Mouse (Mus musculus): ENCODE measurements at regions not wholly inside any gene's neighbourhood (a gene's known extent, or its start where the extent isn't known, plus 50 kb on each side); places are given as distances from the start of the nearest gene placed in this dataset.

DNA sequence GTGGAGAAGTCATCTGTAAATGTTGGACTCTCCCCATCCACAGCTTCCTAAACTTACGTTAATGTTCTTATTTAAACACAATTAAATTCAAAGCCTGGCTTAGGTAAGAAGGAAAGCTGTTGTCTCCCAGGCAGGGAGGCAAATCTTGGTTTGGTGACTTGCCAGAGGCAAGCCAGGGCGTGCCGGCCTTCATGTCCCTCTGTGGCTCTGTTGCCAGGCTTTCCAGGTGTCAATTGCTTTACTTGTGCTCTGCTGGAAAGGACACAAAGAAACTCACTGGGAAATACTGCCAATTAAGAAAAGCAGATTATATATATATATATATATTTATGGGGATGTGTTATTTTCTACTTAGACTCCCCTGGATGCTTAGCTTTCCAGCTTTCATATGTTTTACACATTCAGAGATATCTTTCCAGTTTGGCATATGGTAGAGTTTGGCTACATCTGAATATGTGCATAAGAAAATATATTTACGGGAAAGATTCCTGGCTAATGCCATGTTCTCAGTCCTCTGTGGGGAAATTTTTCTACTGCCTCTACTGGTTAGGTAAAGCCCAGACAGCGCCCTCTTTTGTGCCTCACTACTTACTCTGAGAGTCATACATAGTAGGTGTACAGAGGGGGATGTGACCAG, 223.1 kb downstream of the Fat4 start:
- Histone ChIP-seq H3K27me3 (ENCODE audit: control insufficient read depth, insufficient read depth, low read length) (no peaks in the 10 kb centered on the region), H3K4me3 (replicated peaks; ENCODE audit: low read length) (no peak overlapping the region), H3K4me2 (replicated peaks; ENCODE audit: low read depth, low read length, severe bottlenecking) (no peak overlapping the region), H3K27ac (replicated peaks; ENCODE audit: low read depth, low read length) (no peak overlapping the region), H3K36me3 (ENCODE audit: control insufficient read depth, insufficient read depth, low read length) (no peaks in the 10 kb centered on the region), H3K4me1 (ENCODE audit: control insufficient read depth, insufficient read depth, low read length) (0 out of 2 replicates have a peak, but pooled peaks cover 2% of the 10 kb centered on the region), H3K9me3 (ENCODE audit: control insufficient read depth, low read length) (no peaks in the 10 kb centered on the region), H3K9ac (ENCODE audit: low read depth, low read length, severe bottlenecking) (no peak overlapping the region)
- ATAC-seq (ENCODE audit: low FRiP score, low read depth), result no peak
- 69% methylated on average over 5 of the region's 5 CpGs for WGBS
- TF ChIP-seq POLR2A (IDR thresholded peaks at IDR 0.05; ENCODE audit: borderline replicate concordance, extremely low read depth, insufficient read depth, insufficient read length), result no peak
- DNase-seq (ENCODE audit: low spot score), result no peak

DNA sequence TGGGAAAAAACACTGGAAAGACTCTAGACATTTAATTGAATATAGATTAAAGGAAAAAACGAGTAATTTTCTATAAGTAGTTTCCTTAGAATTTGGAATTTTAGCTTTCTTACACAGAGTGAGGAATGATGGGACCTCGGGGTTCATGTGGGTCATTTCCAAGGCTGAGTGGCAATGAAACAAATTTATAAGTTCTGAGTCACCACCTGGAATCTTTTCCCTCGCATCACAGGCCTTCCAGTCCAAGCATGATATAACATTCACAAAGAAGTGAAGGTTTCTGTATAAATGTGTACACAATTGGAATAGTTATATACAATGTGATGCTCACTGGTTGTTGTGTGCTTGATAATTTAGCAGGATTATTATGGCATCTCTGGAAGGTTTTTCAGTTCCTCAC, 227.3 kb downstream of the Fat4 start:
- Histone ChIP-seq H3K9me3 (ENCODE audit: control insufficient read depth, low read length) (peaks cover 3% of the 10 kb centered on the region; the same call in 1 of the 2 replicates), H3K4me2 (replicated peaks; ENCODE audit: low read depth, low read length, severe bottlenecking) (no peak overlapping the region), H3K4me3 (replicated peaks; ENCODE audit: low read length) (no peak overlapping the region), H3K9ac (ENCODE audit: low read depth, low read length, severe bottlenecking) (no peak overlapping the region), H3K27ac (replicated peaks; ENCODE audit: low read depth, low read length) (no peak overlapping the region), H3K36me3 (ENCODE audit: control insufficient read depth, insufficient read depth, low read length) (no peaks in the 10 kb centered on the region), H3K27me3 (ENCODE audit: control insufficient read depth, insufficient read depth, low read length) (no peaks in the 10 kb centered on the region), H3K4me1 (ENCODE audit: control insufficient read depth, insufficient read depth, low read length) (no peaks in the 10 kb centered on the region)
- 65% methylated on average over 3 of the region's 3 CpGs for WGBS
- no peak for TF ChIP-seq POLR2A (IDR thresholded peaks at IDR 0.05; ENCODE audit: borderline replicate concordance, extremely low read depth, insufficient read depth, insufficient read length)
- DNase-seq (ENCODE audit: low spot score) (no peak), ATAC-seq (ENCODE audit: low FRiP score, low read depth) (no peak)

DNA sequence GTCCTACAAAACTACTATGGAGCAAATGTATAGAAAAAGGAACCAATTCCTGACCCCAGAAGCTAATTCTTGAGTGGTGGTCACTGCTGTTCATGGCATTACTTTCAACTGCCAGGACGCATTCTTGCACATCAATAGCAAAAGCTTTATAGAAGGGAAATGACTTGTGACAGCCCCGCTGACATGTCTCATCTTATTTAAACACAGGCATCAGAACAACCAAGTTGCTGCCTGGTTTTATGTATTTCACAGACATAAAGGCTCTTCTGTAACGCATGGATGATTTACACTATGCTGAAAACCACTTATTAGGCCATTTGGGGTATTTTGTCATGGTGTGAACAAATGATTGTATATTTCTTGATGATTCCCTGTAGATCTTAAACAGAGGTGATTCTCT, 228.1 kb downstream of the Fat4 start:
- Histone ChIP-seq H3K36me3 (ENCODE audit: control insufficient read depth, insufficient read depth, low read length) (no peaks in the 10 kb centered on the region), H3K27ac (replicated peaks; ENCODE audit: low read depth, low read length) (no peak overlapping the region), H3K4me2 (replicated peaks; ENCODE audit: low read depth, low read length, severe bottlenecking) (no peak overlapping the region), H3K9me3 (ENCODE audit: control insufficient read depth, low read length) (peaks cover 3% of the 10 kb centered on the region; the same call in 1 of the 2 replicates), H3K4me3 (replicated peaks; ENCODE audit: low read length) (no peak overlapping the region), H3K4me1 (ENCODE audit: control insufficient read depth, insufficient read depth, low read length) (no peaks in the 10 kb centered on the region), H3K9ac (ENCODE audit: low read depth, low read length, severe bottlenecking) (no peak overlapping the region), H3K27me3 (ENCODE audit: control insufficient read depth, insufficient read depth, low read length) (no peaks in the 10 kb centered on the region)
- no peak for TF ChIP-seq POLR2A (IDR thresholded peaks at IDR 0.05; ENCODE audit: borderline replicate concordance, extremely low read depth, insufficient read depth, insufficient read length)
- DNase-seq (ENCODE audit: low spot score) (no peak), ATAC-seq (ENCODE audit: low FRiP score, low read depth) (no peak)
- WGBS, result 80% methylated on average over 3 of the region's 3 CpGs

DNA sequence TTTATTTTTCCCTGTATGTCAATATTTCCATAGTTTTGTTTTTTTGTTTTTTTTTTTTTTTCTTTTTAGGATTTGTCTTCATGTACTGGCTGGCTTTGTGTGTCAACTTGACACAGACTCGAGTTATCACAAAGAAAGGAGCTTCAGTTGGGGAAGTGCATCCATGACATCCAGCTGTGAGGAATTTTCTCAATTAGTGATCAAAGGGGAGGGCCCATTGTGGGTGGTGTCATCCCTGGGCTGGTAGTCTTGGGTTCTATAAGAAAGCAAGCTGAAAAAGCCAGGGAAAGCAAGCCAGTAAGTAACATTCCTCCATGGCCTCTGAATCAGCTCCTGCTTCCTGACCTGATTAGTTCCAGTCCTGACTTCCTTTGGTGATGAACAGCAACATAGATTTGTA, 228.7 kb downstream of the Fat4 start:
- Histone ChIP-seq H3K36me3 (ENCODE audit: control insufficient read depth, insufficient read depth, low read length) (no peaks in the 10 kb centered on the region), H3K4me1 (ENCODE audit: control insufficient read depth, insufficient read depth, low read length) (no peaks in the 10 kb centered on the region), H3K4me2 (replicated peaks; ENCODE audit: low read depth, low read length, severe bottlenecking) (no peak overlapping the region), H3K9ac (ENCODE audit: low read depth, low read length, severe bottlenecking) (no peak overlapping the region), H3K27me3 (ENCODE audit: control insufficient read depth, insufficient read depth, low read length) (no peaks in the 10 kb centered on the region), H3K27ac (replicated peaks; ENCODE audit: low read depth, low read length) (no peak overlapping the region), H3K4me3 (replicated peaks; ENCODE audit: low read length) (no peak overlapping the region), H3K9me3 (ENCODE audit: control insufficient read depth, low read length) (peaks cover 3% of the 10 kb centered on the region; the same call in 1 of the 2 replicates)
- no peak for DNase-seq (ENCODE audit: low spot score)
- ATAC-seq (ENCODE audit: low FRiP score, low read depth), result no peak
- no peak for TF ChIP-seq POLR2A (IDR thresholded peaks at IDR 0.05; ENCODE audit: borderline replicate concordance, extremely low read depth, insufficient read depth, insufficient read length)
- WGBS, result 65% methylated on average over 1 of the region's 1 CpGs

DNA sequence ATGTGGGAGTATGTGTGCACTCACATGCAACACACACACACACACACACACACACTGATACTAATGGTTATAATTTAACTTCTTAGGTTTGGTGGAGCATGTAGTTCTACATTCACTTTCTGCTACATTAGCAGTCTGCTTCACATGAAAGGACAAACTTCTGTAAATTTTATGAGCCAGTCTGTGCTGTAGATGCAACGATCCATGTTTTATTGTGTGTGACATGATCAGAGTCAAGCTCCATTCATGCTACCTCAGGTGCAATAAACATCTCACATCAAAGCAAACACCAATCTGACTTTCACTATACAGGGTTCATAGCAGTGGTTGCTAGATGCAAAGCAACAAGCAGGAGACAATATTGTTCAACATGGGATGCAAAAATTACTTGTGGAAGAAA, 235.5 kb downstream of the Fat4 start:
- Histone ChIP-seq H3K4me3 (replicated peaks; ENCODE audit: low read length) (no peak overlapping the region), H3K27ac (replicated peaks; ENCODE audit: low read depth, low read length) (no peak overlapping the region), H3K9me3 (ENCODE audit: control insufficient read depth, low read length) (peaks cover 5% of the 10 kb centered on the region; the same call in 1 of the 2 replicates), H3K4me2 (replicated peaks; ENCODE audit: low read depth, low read length, severe bottlenecking) (no peak overlapping the region), H3K4me1 (ENCODE audit: control insufficient read depth, insufficient read depth, low read length) (no peaks in the 10 kb centered on the region), H3K27me3 (ENCODE audit: control insufficient read depth, insufficient read depth, low read length) (no peaks in the 10 kb centered on the region), H3K9ac (ENCODE audit: low read depth, low read length, severe bottlenecking) (no peak overlapping the region), H3K36me3 (ENCODE audit: control insufficient read depth, insufficient read depth, low read length) (no peaks in the 10 kb centered on the region)
- no peak for TF ChIP-seq POLR2A (IDR thresholded peaks at IDR 0.05; ENCODE audit: borderline replicate concordance, extremely low read depth, insufficient read depth, insufficient read length)
- DNase-seq (ENCODE audit: low spot score), result no peak
- WGBS, result 12% methylated on average over 1 of the region's 1 CpGs
- no peak for ATAC-seq (ENCODE audit: low FRiP score, low read depth)
